Mouse (Mus musculus) adrenal gland, postnatal 25 days (tissue): ENCODE data around the gene Arl4c. TPM values are rescaled to one million over a fixed set of nuclear protein-coding genes. Genes with fewer than 3 reads are reported as not detected.
"Not testable (repeated sequence)": the region's sequence is repeated elsewhere in the genome, so short reads cannot be mapped to it uniquely, and the experiment has no call there.

ENCODE experiments used
- DNase-seq: peaks from one replicate; pipeline ENCODE4 v3.0.0; 2021; ENCODE audit warnings: mixed read lengths
- total RNA-seq: library from RNA; stranded (reverse); gene quantifications from 2 replicates; pipeline ENCODE4 v1.2.3, GENCODE M21; 2021

Gene Arl4c
- total RNA-seq, 1 experiment from 2014 or later, result 11.0 TPM

- no peak for DNase-seq
Measured at GRCm38 (mm10) chr1:88655473-88656095, 46.4 kb downstream of the Arl4c start.

- no peak for DNase-seq
Measured at GRCm38 (mm10) chr1:88654521-88655472, 47.2 kb downstream of the Arl4c start.

- no peak for DNase-seq
Measured at GRCm38 (mm10) chr1:88653614-88654520, 48.2 kb downstream of the Arl4c start.

GRCm38 (mm10) chr1:88652682-88653081 is 49.3 kb downstream of the Arl4c start:
- no peak for DNase-seq

GRCm38 (mm10) chr1:88651668-88652067 is 50.4 kb downstream of the Arl4c start:
- no peak for DNase-seq

- DNase-seq, result no peak
Measured at GRCm38 (mm10) chr1:88648742-88649141, 53.3 kb downstream of the Arl4c start.

GRCm38 (mm10) chr1:88645599-88646119 is 56.4 kb downstream of the Arl4c start:
- DNase-seq, result no peak

GRCm38 (mm10) chr1:88644417-88644816 is 57.6 kb downstream of the Arl4c start:
- no peak for DNase-seq

GRCm38 (mm10) chr1:88643181-88643823 is 58.7 kb downstream of the Arl4c start:
- no peak for DNase-seq

GRCm38 (mm10) chr1:88642735-88643134 is 59.3 kb downstream of the Arl4c start:
- no peak for DNase-seq

- no peak for DNase-seq
Measured at GRCm38 (mm10) chr1:88641678-88642215, 60.3 kb downstream of the Arl4c start.

GRCm38 (mm10) chr1:88641194-88641593 is 60.8 kb downstream of the Arl4c start:
- DNase-seq, result no peak

GRCm38 (mm10) chr1:88639432-88640281 is 62.4 kb downstream of the Arl4c start:
- peak; percentile 15 for DNase-seq

- no peak for DNase-seq
Measured at GRCm38 (mm10) chr1:88638622-88639021, 63.4 kb downstream of the Arl4c start.

- not testable (repeated sequence) for DNase-seq
Measured at GRCm38 (mm10) chr1:88636579-88637161, 65.4 kb downstream of the Arl4c start.

GRCm38 (mm10) chr1:88635659-88636058 is 66.4 kb downstream of the Arl4c start:
- no peak for DNase-seq

- no peak for DNase-seq
Measured at GRCm38 (mm10) chr1:88632851-88633250, 69.2 kb downstream of the Arl4c start.

GRCm38 (mm10) chr1:88629966-88630488 is 72.0 kb downstream of the Arl4c start:
- DNase-seq, result no peak

- peak; percentile 4 for DNase-seq
Measured at GRCm38 (mm10) chr1:88625190-88625589, 76.8 kb downstream of the Arl4c start.

GRCm38 (mm10) chr1:88624376-88624775 is 77.6 kb downstream of the Arl4c start:
- DNase-seq, result no peak
